Mouse (Mus musculus) mouse embryonic stem cell (cell line): ENCODE data around the gene Wars.
"Not testable (repeated sequence)": the region's sequence is repeated elsewhere in the genome, so short reads cannot be mapped to it uniquely, and the experiment has no call there.

Source experiments
- in situ Hi-C, 2 experiments: fragments of 300-500 bp; cut with MboI; formaldehyde crosslinking; loops; 1 replicate in 1 of 2; 3 replicates in 1 of 2; pipeline ENCODE4 v1.14.3; 2019 to 2020; ENCODE audit warnings: low sequenced_read_pairs in 2 of 2, low pct_unique_long_range_greater_than_20kb in 1 of 2, mixed read lengths in 1 of 2; ENCODE audit not compliant: unreplicated experiment in 1 of 2

The Wars gene

DNA sequence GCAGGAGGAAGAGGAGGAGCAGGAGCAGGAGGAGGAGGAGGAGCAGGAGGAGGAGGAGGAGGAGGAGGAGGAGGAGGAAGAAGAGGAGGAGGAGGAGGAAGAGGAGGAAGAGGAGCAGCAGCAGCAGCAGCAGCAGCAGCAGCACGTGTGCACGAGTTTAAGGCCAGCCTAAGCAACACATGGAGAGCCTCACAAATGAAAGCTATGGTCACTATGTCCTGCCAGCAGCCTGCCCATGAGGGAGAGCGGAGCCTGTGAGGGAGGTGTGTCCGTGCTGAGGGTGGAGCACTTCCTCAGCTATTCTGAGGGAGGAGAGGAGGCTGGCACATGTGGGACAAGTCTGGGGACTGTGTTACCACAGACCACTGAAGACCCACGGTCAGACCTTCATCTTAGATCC, 20.9 kb downstream of the Wars start:
- in situ Hi-C loops: no loop called here

DNA sequence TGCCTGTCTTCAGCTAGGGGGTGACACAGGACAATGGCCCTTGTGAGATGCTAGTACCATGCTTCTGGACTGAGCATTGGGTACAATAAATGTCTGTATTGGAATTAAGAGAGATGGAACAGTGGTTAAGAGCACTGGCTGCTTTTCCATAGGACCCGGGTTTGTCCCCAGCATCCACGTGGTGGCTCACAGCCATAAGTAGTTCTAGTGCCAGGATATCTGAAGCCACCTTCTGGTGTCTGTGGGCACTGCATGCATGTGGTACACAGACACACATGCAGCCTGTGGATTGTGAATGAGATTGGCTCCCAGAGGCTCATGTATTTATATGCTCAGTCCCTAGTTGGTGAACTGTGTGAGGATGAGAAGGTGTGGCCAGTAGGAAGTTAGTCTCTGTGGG, 24.4 kb downstream of the Wars start:
- in situ Hi-C loops: no loop called here

DNA sequence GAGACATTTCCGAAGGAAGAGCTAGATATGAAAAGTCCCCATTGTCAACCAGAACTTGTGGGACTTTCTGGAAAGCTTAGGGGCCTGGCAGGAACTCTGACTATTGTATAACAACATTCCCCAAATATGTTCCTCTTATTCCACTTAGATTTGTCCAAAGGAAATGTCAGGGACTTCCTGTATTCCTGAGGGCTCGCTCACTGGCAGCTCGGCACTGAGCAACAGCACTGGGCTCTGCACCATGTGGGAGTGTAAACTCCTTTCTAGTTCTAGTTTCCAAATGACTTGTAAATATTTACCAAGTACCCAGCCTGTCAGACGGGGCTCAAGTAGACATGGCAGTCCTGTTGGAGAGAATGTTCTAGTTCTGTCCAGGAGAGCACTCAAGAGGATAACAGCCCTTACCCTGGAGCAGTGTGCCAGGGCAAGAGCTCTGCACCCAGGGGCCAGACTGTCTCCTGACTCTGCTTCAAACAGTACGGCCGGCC, 28.9 kb downstream of the Wars start:
- in situ Hi-C loops: no loop called here

DNA sequence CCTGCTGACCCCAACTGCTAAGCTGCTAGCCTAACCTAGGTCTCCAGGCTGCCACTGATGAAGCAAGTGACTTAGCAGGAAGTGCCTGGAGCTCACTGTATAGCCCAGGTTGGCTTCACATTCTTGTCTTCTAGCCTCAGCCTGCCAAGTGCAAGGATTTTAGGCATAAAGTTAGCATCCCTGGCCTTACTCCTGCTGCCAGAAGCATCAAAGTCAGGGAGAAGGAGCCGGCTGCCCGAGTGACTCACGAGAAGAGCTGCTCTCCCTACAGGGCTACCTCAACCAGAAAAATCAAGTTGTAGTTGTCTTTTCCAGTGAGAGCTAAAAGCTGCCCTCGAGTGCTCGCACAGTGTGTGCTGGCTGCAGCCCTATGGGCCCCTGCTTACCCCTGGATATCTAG, 35.5 kb downstream of the Wars start:
- in situ Hi-C loops: no loop called here

DNA sequence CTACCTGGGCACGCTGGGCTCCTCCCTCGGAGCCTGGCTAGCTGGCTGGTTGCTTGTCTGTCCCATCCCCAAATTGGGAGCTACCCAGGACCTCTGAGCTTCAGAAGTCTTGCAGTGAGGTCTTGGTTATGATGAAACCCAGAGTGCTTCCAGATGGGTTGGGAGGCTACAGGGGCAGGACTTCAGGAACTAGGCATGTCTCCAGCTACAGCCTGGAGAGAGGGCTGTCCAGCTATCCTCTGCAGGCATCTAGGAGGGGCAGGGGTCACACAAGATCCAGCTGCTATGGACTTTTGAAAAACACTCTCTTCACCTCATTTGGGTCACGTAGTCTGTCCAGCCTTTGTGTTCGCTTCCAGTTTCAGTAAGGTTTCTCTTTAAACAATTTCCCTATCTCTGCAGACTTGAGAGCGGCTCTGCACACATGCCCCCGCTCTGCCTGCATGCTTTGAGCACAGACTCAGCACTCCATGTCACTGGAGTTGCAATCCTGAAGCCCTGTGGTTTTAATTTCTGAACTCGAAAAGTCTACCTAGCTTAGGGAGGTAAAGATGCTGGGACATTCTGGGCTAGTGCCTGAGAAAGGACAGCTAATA, 36.3 kb downstream of the Wars start:
- in situ Hi-C loops: no loop called here

DNA sequence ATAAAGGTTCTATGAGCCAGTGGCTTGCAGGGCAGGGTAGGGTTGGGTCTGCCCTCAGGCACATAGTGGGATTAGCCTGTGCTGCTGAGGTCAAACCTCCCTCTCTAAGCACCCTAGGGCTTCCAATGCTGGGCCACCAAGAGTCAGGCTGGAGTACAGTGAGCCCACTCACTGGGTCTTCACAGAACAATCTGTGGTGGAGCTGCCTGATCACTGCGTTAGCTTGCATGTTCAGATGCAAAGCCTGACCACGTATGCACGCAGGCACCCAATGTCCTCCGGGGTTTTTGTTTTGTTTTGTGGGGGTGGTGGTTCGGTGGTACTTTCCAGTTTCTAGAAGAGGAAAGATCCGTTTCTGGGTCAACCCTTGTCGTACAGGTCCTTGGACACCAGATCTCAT, 36.9 kb downstream of the Wars start:
- in situ Hi-C loops: no loop called here

DNA sequence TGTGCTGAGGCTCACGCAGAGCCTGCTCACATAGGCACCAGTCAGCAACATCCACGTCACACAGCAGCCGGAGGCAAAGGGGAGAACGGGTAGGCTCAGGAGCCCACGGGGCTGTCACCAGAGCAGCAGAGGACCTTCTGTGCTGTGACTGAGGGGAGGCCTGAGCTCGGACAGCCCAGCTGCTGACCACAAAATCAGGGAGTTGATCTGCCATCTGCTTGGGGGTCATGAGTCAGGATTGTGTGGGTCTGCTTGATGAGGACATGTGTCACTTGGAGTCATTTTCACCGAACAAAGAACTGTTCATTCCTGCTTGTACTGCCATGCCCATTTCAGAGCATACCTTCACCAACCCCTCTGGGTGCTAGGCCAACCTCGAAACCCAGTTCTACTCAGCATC, 37.8 kb downstream of the Wars start:
- in situ Hi-C loops: no loop called here

DNA sequence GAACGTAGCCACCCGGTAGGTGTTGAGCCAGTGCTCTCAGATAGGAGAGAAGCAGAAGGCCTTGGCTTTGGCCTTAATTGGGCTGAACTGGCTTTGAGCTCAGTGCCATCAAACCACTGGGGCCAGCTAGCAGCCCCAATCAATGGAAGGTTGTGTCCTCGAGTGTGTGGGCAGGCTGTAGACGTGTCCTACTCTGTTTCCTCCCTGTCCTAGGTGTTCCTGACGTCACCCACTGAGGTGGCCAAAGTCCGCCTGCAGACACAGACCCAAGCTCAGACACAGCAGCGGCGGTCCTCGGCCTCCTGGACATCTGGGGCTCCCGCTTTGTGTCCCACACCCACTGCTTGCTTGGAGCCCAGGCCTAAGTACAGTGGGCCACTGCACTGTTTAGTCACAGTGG, 38.9 kb downstream of the Wars start:
- in situ Hi-C loops: no loop called here

DNA sequence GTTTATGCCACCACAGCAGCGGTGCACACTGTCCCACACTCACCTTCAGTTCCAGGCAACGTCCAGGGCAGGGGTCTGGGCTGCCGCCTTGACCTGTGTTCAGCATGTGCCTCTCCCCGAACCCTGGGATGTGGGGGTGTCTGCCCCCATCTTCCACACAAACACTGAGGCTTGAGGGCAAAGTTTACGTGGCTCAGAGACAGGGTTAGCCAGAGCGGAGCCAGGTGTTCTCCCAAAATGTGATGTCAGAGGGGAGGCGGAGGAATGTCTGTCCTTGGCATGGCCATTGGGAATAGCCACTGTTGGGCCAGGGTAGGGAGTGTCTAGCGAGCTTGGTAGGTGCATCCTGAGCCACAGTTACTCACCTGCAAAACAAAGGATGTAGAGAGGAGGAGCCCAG, 41.2 kb downstream of the Wars start:
- in situ Hi-C loops: no loop called here

DNA sequence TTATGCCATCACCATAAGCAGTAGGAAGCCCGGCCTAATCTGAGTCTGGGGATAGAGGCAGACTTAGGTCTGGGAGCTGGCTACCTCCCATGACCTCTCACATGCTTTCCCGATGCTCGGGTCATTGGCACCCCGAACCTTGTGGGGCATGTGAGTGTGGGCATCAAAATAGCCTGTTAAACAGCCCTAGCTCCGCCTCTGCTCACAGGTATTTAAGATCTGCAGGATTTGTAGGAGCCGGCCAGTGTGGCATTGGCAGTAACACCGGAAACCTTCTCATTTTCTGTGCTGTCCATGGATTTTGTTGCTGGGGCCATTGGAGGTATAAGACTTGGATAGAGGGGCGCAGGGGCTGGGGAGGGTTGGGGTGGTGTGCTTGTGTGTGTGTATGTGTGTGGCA, 43.1 kb downstream of the Wars start:
- in situ Hi-C loops: no loop called here

DNA sequence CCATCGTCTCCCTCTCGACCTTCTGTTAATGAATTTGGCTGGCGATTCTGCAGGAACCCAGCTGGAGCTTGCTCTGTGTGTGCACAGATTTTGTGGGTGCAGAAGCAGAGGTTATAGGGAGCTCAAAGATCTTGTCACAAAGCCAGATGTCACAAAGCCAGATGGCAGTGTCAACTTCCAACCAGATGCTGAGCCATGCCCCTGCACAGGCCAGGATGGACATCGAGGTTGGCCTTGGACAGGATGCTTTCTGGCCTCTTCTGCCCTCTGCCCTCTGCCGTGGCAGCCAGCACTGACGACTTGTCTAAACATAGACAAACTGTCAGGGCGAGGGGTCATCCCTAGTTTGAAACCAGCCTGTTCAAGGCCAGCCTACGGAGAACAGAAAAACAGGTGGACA, 43.8 kb downstream of the Wars start:
- in situ Hi-C loops: no loop called here

DNA sequence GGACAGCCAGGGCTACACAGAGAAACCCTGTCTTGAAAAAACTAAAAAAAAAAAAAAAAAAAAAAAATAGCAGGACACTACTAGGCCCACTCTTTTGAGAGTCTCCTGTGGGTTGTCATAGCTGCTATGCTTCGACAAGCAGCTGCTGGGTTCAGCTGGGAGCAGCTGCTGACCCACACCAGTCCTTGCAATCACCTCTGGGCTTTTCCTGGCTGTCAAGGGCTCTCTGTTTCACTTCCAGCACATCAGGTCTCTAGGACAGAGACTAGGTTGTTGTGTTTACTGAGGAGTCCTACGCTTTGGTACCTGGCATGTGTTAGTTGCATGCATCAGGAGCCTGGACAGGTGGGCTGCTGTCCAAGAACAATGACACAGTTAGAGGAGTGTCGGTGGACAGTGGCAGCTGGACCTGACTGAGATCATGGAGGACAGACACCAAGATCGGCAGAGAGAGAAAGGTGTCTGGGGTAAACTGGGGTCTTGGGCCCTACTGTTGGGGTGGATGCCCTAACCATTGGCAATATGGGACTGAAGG, 44.4 kb downstream of the Wars start:
- in situ Hi-C loops: no loop called here

DNA sequence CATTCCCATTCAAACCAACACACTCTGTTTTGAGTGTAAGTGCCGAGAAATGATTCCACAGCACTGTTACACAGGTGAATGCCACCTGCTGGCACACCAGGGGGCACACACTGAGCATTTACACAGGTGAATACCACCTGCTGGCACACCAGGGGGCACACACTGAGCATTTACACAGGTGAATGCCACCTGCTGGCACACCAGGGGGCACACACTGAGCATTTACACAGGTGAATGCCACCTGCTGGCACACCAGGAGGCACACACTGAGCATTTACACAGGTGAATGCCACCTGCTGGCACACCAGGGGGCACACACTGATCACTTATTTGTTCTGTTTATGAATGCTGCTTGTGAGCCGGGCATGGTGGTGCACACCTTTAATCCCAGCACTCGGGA, 45.9 kb downstream of the Wars start:
- in situ Hi-C loops: not testable (repeated sequence)

DNA sequence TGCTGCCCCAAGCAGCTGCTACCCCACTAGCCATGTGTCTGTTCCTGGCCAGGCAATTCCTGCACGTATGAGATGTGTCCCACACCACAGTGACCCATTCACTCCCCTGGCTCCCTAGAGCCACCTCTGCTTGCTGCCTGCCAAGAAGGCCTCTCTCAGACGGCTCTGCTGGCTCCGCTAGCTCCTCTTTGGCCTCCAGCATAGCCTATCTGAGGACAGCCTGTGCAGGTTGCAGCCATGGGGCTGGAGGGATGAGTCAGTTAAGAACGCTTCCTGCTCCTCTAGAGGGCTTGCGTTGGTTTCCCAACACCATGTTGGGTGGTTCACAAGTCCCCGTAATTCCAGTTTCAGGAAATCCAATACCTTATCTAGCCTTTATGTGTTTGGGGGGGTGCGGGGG, 51.3 kb downstream of the Wars start:
- in situ Hi-C loops: no loop called here

DNA sequence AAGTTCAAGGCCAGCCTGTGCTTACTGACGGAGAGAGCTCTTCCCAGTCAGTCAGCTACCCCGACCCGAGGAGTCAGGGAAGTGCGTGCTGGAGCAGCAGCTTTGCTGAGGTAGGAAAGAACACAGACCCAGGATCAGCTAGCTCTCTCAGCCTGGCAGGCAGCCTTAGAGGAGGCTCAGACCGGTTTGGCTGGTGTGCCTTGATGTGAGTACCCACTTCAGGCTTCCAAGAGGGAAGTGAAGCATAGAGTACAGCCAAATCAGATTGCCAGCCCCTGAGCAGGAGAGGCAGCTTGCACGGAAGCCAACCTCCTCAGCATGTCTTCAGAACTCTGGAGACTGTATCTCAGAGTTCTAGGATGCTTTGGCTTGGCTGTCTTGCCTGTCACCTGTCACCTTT, 52.8 kb downstream of the Wars start:
- in situ Hi-C loops: no loop called here

DNA sequence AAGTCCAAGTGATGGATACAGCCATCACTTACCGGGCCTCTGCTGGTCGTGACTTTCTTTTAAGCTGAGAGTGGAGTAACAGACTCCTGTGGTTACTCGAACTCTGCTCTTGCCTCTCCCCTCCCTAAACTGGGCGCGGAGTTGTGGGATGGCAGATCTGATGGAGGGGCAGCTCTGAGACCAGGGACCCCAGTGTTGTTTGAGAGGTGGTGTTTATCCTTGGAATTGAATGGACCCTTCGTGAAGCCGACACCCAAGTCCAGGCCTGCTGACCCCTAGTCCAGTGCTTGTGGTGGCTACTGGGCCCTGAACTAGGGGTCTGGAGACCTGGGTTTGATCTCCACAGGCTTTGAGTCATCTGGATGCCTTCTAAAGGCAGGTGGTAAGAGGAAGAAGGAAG, 57.3 kb downstream of the Wars start:
- in situ Hi-C loops: no loop called here

DNA sequence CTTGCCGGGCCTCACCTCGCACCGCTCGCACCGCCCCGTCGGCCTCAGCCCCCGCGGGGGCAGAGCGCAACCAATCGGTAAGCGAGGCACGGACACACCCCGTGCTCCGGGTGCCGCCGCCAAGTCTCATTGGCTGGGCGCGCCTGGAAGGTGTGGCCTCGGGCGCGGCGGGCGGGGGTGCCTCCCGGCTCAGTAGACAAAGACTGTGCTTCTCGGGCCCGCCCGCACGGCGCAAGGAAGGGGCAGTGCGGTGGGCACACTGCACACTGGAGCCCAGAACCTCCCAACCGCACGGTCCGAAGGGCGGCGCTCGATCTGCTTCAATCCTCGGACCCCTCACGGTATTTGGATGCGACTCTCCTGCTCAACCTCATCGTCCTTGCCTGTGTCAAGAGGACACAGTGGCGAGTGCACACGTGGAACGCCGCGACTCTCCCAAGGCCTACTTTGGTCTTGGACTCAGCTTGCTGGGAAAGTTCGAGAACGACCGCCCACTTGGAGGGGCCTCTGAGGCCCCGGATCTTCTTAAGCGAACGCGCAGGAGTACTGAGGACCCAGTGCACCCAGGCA, 58.0 kb downstream of the Wars start, which contains the start of the genes Slc25a29 and Slc25a47:
Gene Slc25a29 (minus strand): TSS at position 44 of the 570 bp plus-strand sequence.
Gene Slc25a47 (plus strand): TSS at position 207 of the 570 bp plus-strand sequence.
- in situ Hi-C loops: no loop called here

DNA sequence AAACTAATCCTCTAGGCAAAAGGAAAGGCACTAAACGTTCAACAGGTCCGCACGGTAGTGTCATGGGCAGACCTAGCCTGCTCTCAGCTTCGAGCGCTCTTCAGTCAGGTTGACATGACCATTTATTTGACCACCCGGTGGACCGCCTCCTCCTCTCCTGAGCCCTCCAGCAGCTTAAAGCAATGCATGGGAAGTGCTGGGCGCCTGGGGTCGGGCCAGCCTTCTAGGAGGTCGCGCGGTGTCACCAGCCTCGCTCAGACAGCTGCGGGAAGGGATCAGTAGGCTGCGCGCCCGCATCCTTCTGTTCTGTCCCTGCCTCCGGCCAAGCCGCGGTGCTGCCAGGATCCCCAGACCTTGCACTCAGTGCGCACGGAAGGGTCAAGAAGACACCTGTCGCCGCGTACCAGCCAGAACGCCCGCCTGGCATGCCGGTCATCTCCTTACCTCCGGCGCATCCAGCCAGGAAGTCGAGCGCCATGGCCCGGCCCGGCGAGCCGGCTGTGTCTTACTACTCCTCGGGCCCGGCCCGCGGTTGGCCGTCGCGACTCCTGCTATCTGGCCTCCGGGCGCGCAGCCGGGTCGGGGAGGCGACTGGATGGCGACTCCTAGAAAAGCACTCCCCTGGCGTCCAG, 58.6 kb downstream of the Wars start:
- in situ Hi-C loops: no loop called here

DNA sequence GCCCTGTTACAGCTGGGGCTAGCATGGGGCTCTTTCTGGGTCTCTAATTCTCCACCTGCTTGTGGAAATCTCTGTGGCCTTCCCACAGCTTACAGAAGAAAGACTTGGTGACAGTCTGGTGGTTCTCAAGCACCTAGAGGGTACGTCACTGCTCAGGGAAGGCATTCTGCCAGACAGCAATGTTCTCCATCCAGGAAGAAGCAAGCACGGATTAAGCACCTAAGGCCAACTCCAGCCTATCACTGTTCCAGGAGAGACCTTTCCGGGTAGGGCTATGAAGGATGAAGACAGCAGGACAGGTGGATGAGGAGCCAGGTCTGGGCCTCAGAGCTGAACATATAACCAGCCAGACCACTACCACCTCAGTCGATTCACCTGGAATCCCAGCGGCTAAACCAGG, 59.2 kb downstream of the Wars start:
- in situ Hi-C loops: no loop called here

DNA sequence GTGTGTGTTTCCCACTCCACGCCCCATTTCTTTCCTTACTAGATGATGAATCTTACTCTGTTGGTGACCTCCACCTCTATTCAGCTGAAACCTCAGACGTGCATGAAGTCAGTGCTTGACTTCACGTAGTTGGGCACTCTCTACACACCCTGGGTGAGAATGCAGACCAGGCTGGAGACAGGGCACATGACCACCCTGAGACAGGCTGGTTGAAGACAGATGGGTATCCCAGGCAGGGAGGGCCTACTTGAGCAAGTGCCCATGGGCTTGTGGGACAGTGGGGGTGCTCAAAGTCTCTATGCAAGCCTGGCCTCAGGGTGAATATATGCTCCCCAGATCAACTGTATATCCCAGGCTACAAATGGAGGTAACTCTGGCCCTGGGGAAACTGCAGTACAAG, 59.6 kb downstream of the Wars start:
- in situ Hi-C loops: no loop called here
